10 mouse cellular contexts compared by ENCODE assay signal in genomic region chr2:101684421-101684820, GRCm38 (mm10). TPM values are rescaled to one million over a fixed set of nuclear protein-coding genes. Genes with fewer than 3 reads are reported as not detected.
DNase-seq lines count a peak whose midpoint lies in the region.
"Had no signal": no experiment of that assay in that cellular context is flagged by ENCODE, and none has a peak within 500 bp of the region (broad histone marks: within the 10 kb centered on the region; RNA-seq: fewer than 3 reads in every experiment).

No protein-coding gene starts in this region.

- DNase-seq in heart, adult 9 months (ENCODE audit: low spot score in 2 of 2), result peak; percentile 13 to 34
- DNase-seq in heart, postnatal 4 days, result no peak
- DNase-seq in left cerebral cortex, postnatal 10 days (ENCODE audit: extremely low spot score in 1 of 2, low spot score in 2 of 2), result peak; percentile 33 to 36
- DNase-seq in left cerebral cortex, adult 11 months (ENCODE audit: low spot score), result no peak
- peak; percentile 63 to 67 for DNase-seq in cerebellum, postnatal 14 days
- DNase-seq in heart, postnatal 36 days, result peak; percentile 10 to 38
- DNase-seq in yolk sac, embryonic 10.5 days (ENCODE audit: low spot score), result no peak

- intact Hi-C loops in left cerebral cortex, postnatal 10 days (cut with DNase I), result no loop called here
- intact Hi-C loops in heart, postnatal 36 days (cut with DNase I), result no loop called here

RNA-seq across cellular contexts. Expression of gene Traf6, which starts 6.2 kb away (rescaled TPM):
- total RNA-seq in heart, postnatal 4 days (2021), result 10 to 100 TPM; 14.3 to 15.0 TPM
- total RNA-seq in left cerebral cortex, postnatal 10 days (2021), result 10 to 100 TPM in 1 of 2 experiments, 1 to 10 TPM in 1; 8.9 to 10.3 TPM
- 10 to 100 TPM in 1 of 2 experiments, 1 to 10 TPM in 1; 9.0 to 10.3 TPM for total RNA-seq in heart, postnatal 36 days (2021)

RNA-seq across cellular contexts. Expression of gene B230118H07Rik, which starts 35.1 kb away (rescaled TPM):
- 10 to 100 TPM; 44.8 to 48.7 TPM for total RNA-seq in heart, postnatal 4 days (2021)
- total RNA-seq in left cerebral cortex, postnatal 10 days (2021), result 10 to 100 TPM; 24.7 to 27.9 TPM
- total RNA-seq in heart, postnatal 36 days (2021), result 100 to 1,000 TPM in 1 of 2 experiments, 10 to 100 TPM in 1; 98.5 to 101 TPM

RNA-seq across cellular contexts. Expression of gene Rag1, which starts 35.1 kb away (rescaled TPM):
- under 1 TPM; 0.09 to 0.41 TPM for total RNA-seq in heart, postnatal 4 days (2021)
- under 1 TPM; 0.34 to 0.51 TPM for total RNA-seq in left cerebral cortex, postnatal 10 days (2021)
- total RNA-seq in heart, postnatal 36 days (2021), result under 1 TPM; 0.08 to 0.14 TPM
- total RNA-seq: CH12.LX; granulocyte monocyte progenitor cell, adult 5-6 weeks had no signal

RNA-seq across cellular contexts. Expression of gene Rag2, which starts 59.9 kb away (rescaled TPM):
- total RNA-seq in heart, postnatal 4 days (2021), result not detected
- total RNA-seq in left cerebral cortex, postnatal 10 days (2021), result not detected
- total RNA-seq in heart, postnatal 36 days (2021), result not detected
- total RNA-seq: CH12.LX; left cerebral cortex, postnatal 25 days had no signal

Comparison
In these comparisons a context has a peak if more than half of its experiments do, and no peak if none do; other contexts are left out.
1. DNase-seq: peak in heart, adult 9 months (2 of 2), left cerebral cortex, postnatal 10 days (2 of 2), cerebellum, postnatal 14 days (2 of 2) and heart, postnatal 36 days (2 of 2); none in heart, postnatal 4 days (single experiment), left cerebral cortex, adult 11 months (single experiment) and yolk sac, embryonic 10.5 days (single experiment).